Mouse (Mus musculus): Measurements from ENCODE around the gene Fam198a. TPM values are rescaled to one million over a fixed set of nuclear protein-coding genes. Genes with fewer than 3 reads are reported as not detected.

Fam198a gene
- polyA plus RNA-seq (2015; fragmentation: Nextera tagmentation; extraction: Ambion mirVana), result 4.1 and 4.7 TPM in 2 replicates

DNA sequence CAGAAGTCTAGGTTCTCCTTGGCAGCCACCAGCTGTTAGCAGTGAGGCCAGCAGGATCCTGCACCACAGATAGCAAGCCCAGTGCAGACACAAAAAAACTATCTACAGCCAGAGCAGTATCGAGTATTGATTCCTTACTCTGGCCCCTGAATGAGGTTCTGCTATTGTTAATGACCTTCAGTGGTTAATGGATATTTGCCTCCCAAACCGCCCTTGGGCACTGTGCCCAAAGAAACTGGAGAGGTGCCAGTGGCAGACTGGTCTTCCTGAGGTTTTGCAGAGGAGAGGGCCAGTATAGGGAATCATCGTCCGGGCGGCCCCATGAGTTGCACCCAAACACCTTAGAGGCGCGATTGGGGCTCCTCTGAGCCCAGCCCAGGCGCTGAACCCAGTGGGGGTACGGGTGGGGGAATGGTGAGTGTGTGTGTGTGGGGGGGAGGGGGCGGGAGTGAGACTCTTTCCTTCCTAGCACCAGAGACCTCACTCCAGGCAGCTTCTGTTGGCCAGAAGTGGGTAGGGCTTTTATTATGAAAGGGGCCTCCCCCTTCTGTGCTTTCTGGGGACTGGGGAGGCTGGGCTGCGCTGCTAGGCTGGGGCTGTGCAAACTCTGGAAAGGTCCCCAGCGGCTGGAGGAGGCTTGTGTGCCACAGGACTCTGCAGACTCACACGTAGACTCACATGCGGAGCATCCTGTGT, at the start of gene Fam198a:
Fam198a (plus strand) TSS at position 571 of the 696 bp plus-strand sequence.
- Histone ChIP-seq H3K4me1 (peaks cover 26% of the 10 kb centered on the region), H3K27me3 (no peaks in the 10 kb centered on the region), H3K36me3 (no peaks in the 10 kb centered on the region), H3K27ac (replicated peaks) (peak within 1 kb of the TSS; percentile 76), H3K9me3 (replicated peaks) (no peaks in the 10 kb centered on the region), H3K4me3 (replicated peaks) (peak within 1 kb of the TSS; percentile 34), H3K9ac (no peak within 1 kb of the TSS), H3K4me2 (replicated peaks) (peak within 1 kb of the TSS; percentile 47)
- ATAC-seq (ENCODE audit: insufficient number of reproducible peaks, low FRiP score, low TSS enrichment, low read depth), result peak; percentile 92
- WGBS, result 6% methylated on average over 14 of the region's 14 CpGs

GRCm38 (mm10) chr9:121901710-121902700, 48.8 kb upstream of the Fam198a start:
- H3K36me3 ChIP-seq, result no peaks in the 10 kb centered on the region
- no peak for ATAC-seq (ENCODE audit: insufficient number of reproducible peaks, low FRiP score, low TSS enrichment, low read depth)
- H3K27ac ChIP-seq (replicated peaks), result no peak overlapping the region
- H3K9me3 ChIP-seq (replicated peaks), result no peaks in the 10 kb centered on the region
- H3K4me1 ChIP-seq, result no peaks in the 10 kb centered on the region
- H3K27me3 ChIP-seq, result no peaks in the 10 kb centered on the region
- H3K4me2 ChIP-seq (replicated peaks), result no peak overlapping the region
- WGBS, result 70% methylated on average over 5 of the region's 5 CpGs
- H3K4me3 ChIP-seq (replicated peaks), result no peak overlapping the region
- H3K9ac ChIP-seq, result no peak overlapping the region

DNA sequence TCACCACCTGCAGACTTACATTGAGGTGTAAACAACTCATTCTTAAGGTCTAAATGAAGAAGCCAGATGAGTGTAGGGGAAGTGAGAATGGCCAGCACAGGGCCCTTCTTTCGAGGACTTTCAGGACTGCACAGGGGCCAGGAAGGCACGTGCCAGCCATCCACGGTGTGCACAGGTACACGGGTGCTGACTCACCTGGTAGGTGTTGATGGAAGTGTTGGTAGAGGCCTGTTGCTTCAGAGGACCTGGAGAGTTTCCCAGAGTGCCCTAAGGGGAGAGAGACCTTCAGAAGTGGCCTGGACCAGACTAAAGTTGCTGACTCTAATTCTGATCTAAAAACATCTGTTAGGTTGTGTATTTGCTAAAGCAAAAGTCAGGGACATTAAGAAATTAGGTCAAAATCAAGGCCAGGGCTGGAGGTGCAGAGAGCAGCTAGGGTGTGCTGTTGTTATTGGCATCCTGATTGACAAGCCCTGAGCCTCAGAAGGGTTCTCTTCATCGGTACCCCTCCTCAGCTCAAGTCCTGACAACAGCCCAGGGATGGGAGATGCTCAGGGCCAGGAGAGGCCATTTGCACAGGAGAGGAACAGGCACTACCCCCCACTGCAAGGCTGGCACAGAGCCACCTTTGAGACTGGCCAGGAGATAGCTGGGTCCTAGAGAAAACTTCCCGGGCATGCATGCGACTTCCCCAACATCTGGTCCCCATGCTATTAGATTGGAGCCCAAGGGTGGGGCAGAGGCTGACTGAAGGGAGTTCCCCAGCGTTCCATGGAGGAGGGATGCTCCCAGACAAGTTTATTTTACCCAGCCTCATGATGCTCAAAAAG, 47.1 kb upstream of the Fam198a start:
- H3K4me1 ChIP-seq, result no peaks in the 10 kb centered on the region
- no peak overlapping the region for H3K27ac ChIP-seq (replicated peaks)
- no peak overlapping the region for H3K4me3 ChIP-seq (replicated peaks)
- no peak overlapping the region for H3K4me2 ChIP-seq (replicated peaks)
- no peaks in the 10 kb centered on the region for H3K36me3 ChIP-seq
- H3K9me3 ChIP-seq (replicated peaks), result no peaks in the 10 kb centered on the region
- no peak for ATAC-seq (ENCODE audit: insufficient number of reproducible peaks, low FRiP score, low TSS enrichment, low read depth)
- H3K27me3 ChIP-seq, result no peaks in the 10 kb centered on the region
- whole genome bisulfite sequencing, result 56% methylated on average over 8 of the region's 8 CpGs
- no peak overlapping the region for H3K9ac ChIP-seq

DNA sequence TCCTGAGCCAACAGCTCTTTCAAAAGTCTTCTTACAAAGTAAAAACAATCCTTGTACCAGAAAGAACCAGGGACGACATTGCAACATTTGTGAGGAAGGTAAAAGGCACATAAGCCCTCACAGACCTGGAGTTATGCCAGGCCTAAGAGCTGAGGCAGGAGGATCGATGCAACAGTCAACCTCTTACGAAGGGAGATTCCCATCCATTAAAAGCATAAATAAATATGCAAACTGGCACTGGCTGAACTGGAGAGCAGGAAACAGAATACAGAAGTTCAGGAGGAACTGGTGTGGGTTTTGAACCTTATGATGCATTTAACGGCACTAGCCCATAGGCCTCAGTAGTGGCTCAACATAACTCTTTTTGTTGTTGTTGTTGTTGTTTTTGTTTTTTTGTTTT, 46.5 kb upstream of the Fam198a start:
- Histone ChIP-seq H3K27me3 (no peaks in the 10 kb centered on the region), H3K9ac (no peak overlapping the region), H3K27ac (replicated peaks) (no peak overlapping the region), H3K4me3 (replicated peaks) (no peak overlapping the region), H3K4me1 (no peaks in the 10 kb centered on the region), H3K9me3 (replicated peaks) (no peaks in the 10 kb centered on the region), H3K4me2 (replicated peaks) (no peak overlapping the region), H3K36me3 (no peaks in the 10 kb centered on the region)
- ATAC-seq (ENCODE audit: insufficient number of reproducible peaks, low FRiP score, low TSS enrichment, low read depth), result no peak
- WGBS, result 74% methylated on average over 4 of the region's 4 CpGs

- H3K27me3 ChIP-seq, result no peaks in the 10 kb centered on the region
- no peaks in the 10 kb centered on the region for H3K36me3 ChIP-seq
- 88% methylated on average over 7 of the region's 7 CpGs for WGBS
- no peak overlapping the region for H3K27ac ChIP-seq (replicated peaks)
- H3K4me3 ChIP-seq (replicated peaks), result no peak overlapping the region
- H3K4me2 ChIP-seq (replicated peaks), result no peak overlapping the region
- H3K9me3 ChIP-seq (replicated peaks), result no peaks in the 10 kb centered on the region
- ATAC-seq (ENCODE audit: insufficient number of reproducible peaks, low FRiP score, low TSS enrichment, low read depth), result no peak
- no peaks in the 10 kb centered on the region for H3K4me1 ChIP-seq
- H3K9ac ChIP-seq, result no peak overlapping the region
Observed at GRCm38 (mm10) chr9:121904946-121905345, 45.8 kb upstream of the Fam198a start.

GRCm38 (mm10) chr9:121905556-121906185, 45.1 kb upstream of the Fam198a start:
- no peak for ATAC-seq (ENCODE audit: insufficient number of reproducible peaks, low FRiP score, low TSS enrichment, low read depth)
- no peaks in the 10 kb centered on the region for H3K4me1 ChIP-seq
- no peaks in the 10 kb centered on the region for H3K9me3 ChIP-seq (replicated peaks)
- no peak overlapping the region for H3K27ac ChIP-seq (replicated peaks)
- no peak overlapping the region for H3K4me3 ChIP-seq (replicated peaks)
- H3K9ac ChIP-seq, result no peak overlapping the region
- no peaks in the 10 kb centered on the region for H3K27me3 ChIP-seq
- WGBS, result 76% methylated on average over 4 of the region's 4 CpGs
- H3K36me3 ChIP-seq, result no peaks in the 10 kb centered on the region
- H3K4me2 ChIP-seq (replicated peaks), result no peak overlapping the region

GRCm38 (mm10) chr9:121906456-121906855, 44.3 kb upstream of the Fam198a start:
- no peak overlapping the region for H3K27ac ChIP-seq (replicated peaks)
- ATAC-seq (ENCODE audit: insufficient number of reproducible peaks, low FRiP score, low TSS enrichment, low read depth), result no peak
- H3K9me3 ChIP-seq (replicated peaks), result no peaks in the 10 kb centered on the region
- no peak overlapping the region for H3K4me3 ChIP-seq (replicated peaks)
- no peaks in the 10 kb centered on the region for H3K27me3 ChIP-seq
- 80% methylated on average over 5 of the region's 5 CpGs for WGBS
- H3K4me2 ChIP-seq (replicated peaks), result no peak overlapping the region
- no peaks in the 10 kb centered on the region for H3K4me1 ChIP-seq
- H3K9ac ChIP-seq, result no peak overlapping the region
- no peaks in the 10 kb centered on the region for H3K36me3 ChIP-seq

GRCm38 (mm10) chr9:121907356-121908070, 43.3 kb upstream of the Fam198a start:
- no peak overlapping the region for H3K9ac ChIP-seq
- no peaks in the 10 kb centered on the region for H3K36me3 ChIP-seq
- H3K4me1 ChIP-seq, result no peaks in the 10 kb centered on the region
- 70% methylated on average over 10 of the region's 10 CpGs for WGBS
- no peak for ATAC-seq (ENCODE audit: insufficient number of reproducible peaks, low FRiP score, low TSS enrichment, low read depth)
- H3K9me3 ChIP-seq (replicated peaks), result no peaks in the 10 kb centered on the region
- no peaks in the 10 kb centered on the region for H3K27me3 ChIP-seq
- H3K4me2 ChIP-seq (replicated peaks), result no peak overlapping the region
- no peak overlapping the region for H3K4me3 ChIP-seq (replicated peaks)
- H3K27ac ChIP-seq (replicated peaks), result no peak overlapping the region

- H3K27ac ChIP-seq (replicated peaks), result no peak overlapping the region
- no peak overlapping the region for H3K4me3 ChIP-seq (replicated peaks)
- WGBS, result 88% methylated on average over 17 of the region's 17 CpGs
- H3K9ac ChIP-seq, result no peak overlapping the region
- no peaks in the 10 kb centered on the region for H3K36me3 ChIP-seq
- no peaks in the 10 kb centered on the region for H3K27me3 ChIP-seq
- H3K9me3 ChIP-seq (replicated peaks), result no peaks in the 10 kb centered on the region
- ATAC-seq (ENCODE audit: insufficient number of reproducible peaks, low FRiP score, low TSS enrichment, low read depth), result no peak
- no peak overlapping the region for H3K4me2 ChIP-seq (replicated peaks)
- no peaks in the 10 kb centered on the region for H3K4me1 ChIP-seq
Observed at GRCm38 (mm10) chr9:121908321-121908720, 42.5 kb upstream of the Fam198a start.

DNA sequence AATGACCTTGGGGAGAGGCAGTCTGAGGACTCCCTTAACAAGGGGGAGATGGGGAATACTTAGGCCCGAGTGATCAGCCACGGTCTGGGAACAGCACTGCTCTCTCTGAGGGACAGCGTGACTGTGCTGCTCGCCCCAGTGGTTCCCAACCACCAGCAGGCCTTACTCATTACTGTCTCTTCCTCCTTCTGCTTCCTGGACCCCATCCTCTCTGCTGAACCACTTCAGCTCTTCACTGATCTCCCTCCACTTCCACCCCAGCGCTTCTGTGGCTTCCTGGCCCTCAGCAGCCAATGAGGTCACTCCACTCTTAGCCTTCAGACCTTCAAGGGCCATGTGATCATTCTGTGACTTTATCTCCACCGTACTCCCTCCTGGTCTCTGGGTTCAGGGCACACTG, 41.2 kb upstream of the Fam198a start:
- Histone ChIP-seq H3K9ac (no peak overlapping the region), H3K36me3 (no peaks in the 10 kb centered on the region), H3K4me2 (replicated peaks) (no peak overlapping the region), H3K9me3 (replicated peaks) (no peaks in the 10 kb centered on the region), H3K4me1 (no peaks in the 10 kb centered on the region), H3K27me3 (no peaks in the 10 kb centered on the region), H3K27ac (replicated peaks) (no peak overlapping the region), H3K4me3 (replicated peaks) (no peak overlapping the region)
- ATAC-seq (ENCODE audit: insufficient number of reproducible peaks, low FRiP score, low TSS enrichment, low read depth), result no peak
- WGBS, result 75% methylated on average over 6 of the region's 6 CpGs

Data from embryonic facial prominence, embryonic 15.5 days (tissue).